Mouse (Mus musculus) spleen, postnatal 4 days (tissue): ENCODE measurements around the gene Zfp944.
"Not testable (repeated sequence)": the region's sequence is repeated elsewhere in the genome, so short reads cannot be mapped to it uniquely, and the experiment has no call there.

Source experiments
- DNase-seq, 2 experiments: peaks; one replicate each; pipeline ENCODE4 v3.0.0; 2022; ENCODE audit warnings: low spot score in 2 of 2

The Zfp944 gene

GRCm38 (mm10) chr17:22361101-22361781 lies at the start of gene Zfp944, which contains the start of gene Zfp758:
TSS of gene Zfp944 (minus strand) at chr17:22361400.
TSS of gene Zfp758 (plus strand) at chr17:22361453.
- peak; percentile 45 to 74 for DNase-seq

DNA sequence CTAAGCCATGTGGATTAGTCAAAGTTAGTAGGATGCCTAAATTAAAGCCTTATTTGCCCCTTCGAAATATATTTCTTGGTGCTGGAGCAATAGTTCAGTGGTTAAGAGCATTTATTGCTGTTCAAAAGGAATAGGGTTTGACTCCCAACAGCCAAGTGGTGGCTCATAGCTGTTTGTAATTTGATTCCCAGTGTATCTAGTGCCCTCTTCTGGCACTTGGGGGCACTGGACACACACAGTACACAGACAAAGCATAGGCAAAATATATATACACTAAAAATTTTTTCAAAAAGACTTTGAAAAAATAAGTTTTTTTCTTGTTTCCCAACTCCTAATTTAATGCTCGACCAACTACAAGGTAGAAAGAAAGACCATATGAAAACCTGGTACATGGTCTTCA lies 49.6 kb upstream of the Zfp944 start:
- no peak for DNase-seq

- DNase-seq, result no peak
Observed at GRCm38 (mm10) chr17:22363895-22364294, 2.7 kb upstream of the Zfp944 start.

DNA sequence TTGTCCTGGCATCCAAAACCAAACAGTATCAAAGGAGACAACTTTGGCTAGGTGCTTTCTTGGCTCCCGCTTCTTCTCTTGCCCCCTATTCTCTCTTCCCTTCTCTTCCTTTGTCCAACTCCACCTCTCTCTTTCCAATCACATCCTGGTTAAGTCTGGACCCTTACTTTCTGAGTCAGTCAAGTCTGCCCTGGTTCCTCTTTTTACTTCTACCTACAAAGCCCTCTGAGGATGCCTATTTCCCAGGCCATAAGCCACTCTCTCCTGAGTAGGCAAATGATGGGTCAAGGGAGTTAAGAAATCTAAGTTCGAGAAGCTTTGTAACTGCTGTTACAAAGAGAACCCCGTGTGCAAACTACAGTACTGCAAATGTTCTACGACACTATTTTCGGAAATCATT lies 628 bp downstream of the Zfp944 start:
- no peak for DNase-seq

GRCm38 (mm10) chr17:22352794-22353193 lies 8.4 kb downstream of the Zfp944 start:
- DNase-seq, result peak; percentile 19 to 61

GRCm38 (mm10) chr17:22315247-22315646 lies 46.0 kb downstream of the Zfp944 start:
- DNase-seq, result not testable (repeated sequence)

DNA sequence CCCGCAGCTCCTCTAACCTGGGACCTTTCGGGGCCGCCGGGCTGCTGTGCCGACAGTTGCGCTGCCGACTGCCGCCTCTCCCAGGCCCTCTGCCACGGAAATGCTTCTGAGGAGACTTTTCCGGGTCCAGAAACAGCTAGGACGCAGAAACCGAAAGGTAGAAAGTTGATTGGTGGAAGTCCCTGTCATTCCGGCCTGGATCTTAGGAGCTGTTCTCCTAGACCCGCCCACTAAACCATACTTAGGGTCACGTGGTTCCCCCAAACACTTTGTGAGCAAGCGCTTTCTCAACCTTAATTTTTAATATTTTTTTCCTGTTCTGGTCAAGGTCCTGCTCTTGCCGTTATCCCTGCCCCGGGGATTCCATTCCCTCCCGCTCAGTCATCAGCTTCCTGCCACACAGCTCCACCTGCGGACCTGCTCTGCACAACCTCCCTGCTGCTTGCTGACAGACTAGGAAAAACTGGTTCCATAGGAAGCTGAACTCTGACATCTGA lies 46.4 kb downstream of the Zfp944 start, which contains the start of gene CT030661.1:
Gene CT030661.1 (minus strand): TSS at position 108 of the 497 bp plus-strand sequence.
- peak; percentile 80 to 81 for DNase-seq

DNA sequence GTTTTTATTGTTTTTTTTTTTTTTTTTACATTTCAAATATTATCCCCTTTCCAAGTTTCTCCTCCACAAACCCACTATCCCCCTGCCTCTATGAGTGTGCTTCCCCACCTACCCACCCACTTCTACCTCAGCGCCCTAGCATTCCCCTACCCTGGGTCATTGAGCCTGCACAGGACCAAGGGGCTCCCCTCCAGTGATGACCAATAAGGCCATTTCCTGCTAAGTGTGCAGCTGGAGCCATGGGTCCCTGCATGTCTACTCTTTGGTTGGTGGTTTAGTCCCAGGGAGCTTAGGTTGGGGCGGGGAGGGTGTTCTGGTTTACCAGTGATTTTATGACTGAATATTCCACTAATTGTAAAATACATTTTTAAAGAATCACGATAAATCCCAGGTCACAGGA lies 47.0 kb downstream of the Zfp944 start:
- not testable (repeated sequence) for DNase-seq
